ENCODE assay signal across 8 mouse cellular contexts in genomic region chr17:46201151-46201550, GRCm38 (mm10). TPM values are rescaled to one million over a fixed set of nuclear protein-coding genes. Genes with fewer than 3 reads are reported as not detected.
DNase-seq lines count a peak whose midpoint lies in the region; ATAC-seq and TF ChIP-seq lines count a peak whose summit lies in the region.

No protein-coding gene starts in this region.

- peaks cover 20% of the 10 kb centered on the region for H3K4me1 ChIP-seq in heart, embryonic 10.5 days
- H3K4me1 ChIP-seq in G1E (ENCODE audit: insufficient read depth, low read depth, low read length): peaks cover 44% of the 10 kb centered on the region
- peaks cover 40% of the 10 kb centered on the region for H3K4me1 ChIP-seq in forebrain, embryonic 13.5 days
- H3K4me1 ChIP-seq in liver, embryonic 14.5 days (replicated peaks; ENCODE audit: control insufficient read depth in 2 of 2, insufficient read depth in 2 of 2, low read length in 1 of 2): peaks cover 7 to 16% of the 10 kb centered on the region in 2 experiments

- ATAC-seq in G1E (ENCODE audit: extremely low read depth, insufficient number of reproducible peaks, low FRiP score, poor library complexity, severe bottlenecking): no peak
- no peak for ATAC-seq in forebrain, embryonic 13.5 days
- ATAC-seq in liver, embryonic 14.5 days (ENCODE audit: insufficient read depth): no peak

- H3K4me2 ChIP-seq in forebrain, embryonic 13.5 days: peak overlapping the region; percentile 79
- H3K4me2 ChIP-seq in liver, embryonic 14.5 days (ENCODE audit: low read depth): peak overlapping the region; percentile 79

- TF ChIP-seq CTCF in G1E (IDR thresholded peaks at IDR 0.05; ENCODE audit: low read depth, low read length): no peak
- TF ChIP-seq CTCF in liver, embryonic 14.5 days (IDR thresholded peaks at IDR 0.05; ENCODE audit: low read depth): no peak

- no peak overlapping the region for H3K27ac ChIP-seq in heart, embryonic 10.5 days
- H3K27ac ChIP-seq in forebrain, embryonic 13.5 days: no peak overlapping the region
- H3K27ac ChIP-seq in liver, embryonic 14.5 days: no peak overlapping the region

- WGBS in heart, embryonic 10.5 days: 67% methylated on average over 6 of the region's 6 CpGs
- whole genome bisulfite sequencing in forebrain, embryonic 13.5 days: 64% methylated on average over 6 of the region's 6 CpGs
- WGBS in liver, embryonic 14.5 days (ENCODE audit: insufficient replicate concordance): 38% methylated on average over 6 of the region's 6 CpGs

- peak overlapping the region; percentile 89 for H3K9ac ChIP-seq in forebrain, embryonic 13.5 days
- H3K9ac ChIP-seq in liver, embryonic 14.5 days (replicated peaks): peak overlapping the region; percentile 80

- H3K36me3 ChIP-seq in heart, embryonic 10.5 days: peaks cover 52% of the 10 kb centered on the region
- peaks cover 59% of the 10 kb centered on the region for H3K36me3 ChIP-seq in G1E (replicated peaks)
- H3K36me3 ChIP-seq in forebrain, embryonic 13.5 days (ENCODE audit: poor library complexity, severe bottlenecking): peaks cover 41% of the 10 kb centered on the region
- H3K36me3 ChIP-seq in liver, embryonic 14.5 days (replicated peaks; ENCODE audit: control insufficient read depth, insufficient read depth, low read depth): peaks cover 37% of the 10 kb centered on the region

- DNase-seq in heart, embryonic 10.5 days (ENCODE audit: low spot score): no peak
- no peak for DNase-seq in heart, adult 8-10 months (ENCODE audit: low spot score)
- DNase-seq in G1E (ENCODE audit: low spot score): peak; percentile 40
- DNase-seq in liver, embryonic 14.5 days (ENCODE audit: low read depth in 3 of 3, low spot score in 3 of 3): peak; percentile 28 to 48 (median 46)
- DNase-seq in layer of hippocampus, postnatal 14 days (ENCODE audit: low spot score in 2 of 2): no peak
- no peak for DNase-seq in left cerebral cortex, postnatal 10 days (ENCODE audit: extremely low spot score in 1 of 2, low spot score in 2 of 2)
- no peak for DNase-seq in left cerebral cortex, adult 8-10 months (ENCODE audit: low spot score in 2 of 2)

- no peaks in the 10 kb centered on the region for H3K9me3 ChIP-seq in heart, embryonic 10.5 days
- no peaks in the 10 kb centered on the region for H3K9me3 ChIP-seq in G1E (replicated peaks)
- no peaks in the 10 kb centered on the region for H3K9me3 ChIP-seq in forebrain, embryonic 13.5 days (replicated peaks)
- no peaks in the 10 kb centered on the region for H3K9me3 ChIP-seq in liver, embryonic 14.5 days (ENCODE audit: control insufficient read depth, low read length)

- H3K4me3 ChIP-seq in heart, embryonic 10.5 days: peak overlapping the region; percentile 97
- H3K4me3 ChIP-seq in G1E (ENCODE audit: low read depth, low read length): peak overlapping the region; percentile 97
- H3K4me3 ChIP-seq in forebrain, embryonic 13.5 days: peak overlapping the region; percentile 79
- peak overlapping the region; percentile 85 to 98; a peak in 3 of 4 replicates for H3K4me3 ChIP-seq in liver, embryonic 14.5 days (ENCODE audit: insufficient read depth in 1 of 2, low read depth in 2 of 2, low read length in 2 of 2)

- intact Hi-C loops in left cerebral cortex, postnatal 10 days (cut with DNase I): no loop called here

- no peak for TF ChIP-seq EP300 in liver, embryonic 14.5 days (IDR thresholded peaks at IDR 0.05; ENCODE audit: low read depth)

- H3K27me3 ChIP-seq in heart, embryonic 10.5 days (ENCODE audit: insufficient read depth, poor library complexity, severe bottlenecking): no peaks in the 10 kb centered on the region
- no peaks in the 10 kb centered on the region for H3K27me3 ChIP-seq in G1E (ENCODE audit: insufficient read depth, low read length)
- no peaks in the 10 kb centered on the region for H3K27me3 ChIP-seq in forebrain, embryonic 13.5 days
- no peaks in the 10 kb centered on the region for H3K27me3 ChIP-seq in liver, embryonic 14.5 days (ENCODE audit: control insufficient read depth, insufficient read depth, low read length)

RNA-seq across cellular contexts. Expression of gene Polh, which starts 1.3 kb away (rescaled TPM):
- polyA plus RNA-seq in heart, embryonic 10.5 days (2016; fragmentation: Nextera tagmentation; extraction: Ambion mirVana): 8.3 and 12.2 TPM in 2 replicates
- total RNA-seq in heart, adult 8-10 months (2022): 1 to 10 TPM; 7.2 to 9.0 (median 8.5) TPM
- total RNA-seq in G1E (2014; fragmentation: Nextera tagmentation) (24.8 and 25.7 TPM in 2 replicates), G1E (2017) (33.3 and 34.6 TPM in 2 replicates)
- polyA plus RNA-seq in G1E (2012): 2.2 and 2.8 TPM in 2 replicates
- 10.9 and 11.2 TPM in 2 replicates for polyA plus RNA-seq in forebrain, embryonic 13.5 days (2015; fragmentation: Nextera tagmentation; extraction: Ambion mirVana)
- polyA plus RNA-seq in liver, embryonic 14.5 days (2012; rRNA removed): 7.7 and 9.7 TPM in 2 replicates
- polyA plus RNA-seq in liver, embryonic 14.5 days (2014; fragmentation: Nextera tagmentation; extraction: Ambion mirVana): 7.8 and 9.5 TPM in 2 replicates
- total RNA-seq in layer of hippocampus, postnatal 14 days (2021): 1 to 10 TPM; 6.2 to 6.9 TPM
- 1 to 10 TPM; 6.3 to 7.8 TPM for total RNA-seq in left cerebral cortex, postnatal 10 days (2021)
- 1 to 10 TPM; 5.3 to 7.8 (median 6.8) TPM for total RNA-seq in left cerebral cortex, adult 8-10 months (2022)

RNA-seq across cellular contexts. Expression of gene Xpo5, which starts 1.4 kb away (rescaled TPM):
- polyA plus RNA-seq in heart, embryonic 10.5 days (2016; fragmentation: Nextera tagmentation; extraction: Ambion mirVana): 33.5 and 42.8 TPM in 2 replicates
- total RNA-seq in heart, adult 8-10 months (2022): 10 to 100 TPM; 20.0 to 23.2 (median 21.6) TPM
- total RNA-seq in G1E (2014; fragmentation: Nextera tagmentation) (65.6 and 77.6 TPM in 2 replicates), G1E (2017) (50.9 and 55.3 TPM in 2 replicates)
- polyA plus RNA-seq in G1E (2012): 14.1 and 24.8 TPM in 2 replicates
- 45.0 and 51.3 TPM in 2 replicates for polyA plus RNA-seq in forebrain, embryonic 13.5 days (2015; fragmentation: Nextera tagmentation; extraction: Ambion mirVana)
- polyA plus RNA-seq in liver, embryonic 14.5 days (2012; rRNA removed): 12.8 and 15.3 TPM in 2 replicates
- 17.9 and 19.1 TPM in 2 replicates for polyA plus RNA-seq in liver, embryonic 14.5 days (2014; fragmentation: Nextera tagmentation; extraction: Ambion mirVana)
- 10 to 100 TPM; 43.8 to 44.4 TPM for total RNA-seq in layer of hippocampus, postnatal 14 days (2021)
- 10 to 100 TPM; 40.0 to 41.9 TPM for total RNA-seq in left cerebral cortex, postnatal 10 days (2021)
- total RNA-seq in left cerebral cortex, adult 8-10 months (2022): 10 to 100 TPM; 38.3 to 42.7 (median 41.8) TPM

RNA-seq across cellular contexts. Expression of gene Gtpbp2, which starts 40.3 kb away (rescaled TPM):
- 32.3 and 34.9 TPM in 2 replicates for polyA plus RNA-seq in heart, embryonic 10.5 days (2016; fragmentation: Nextera tagmentation; extraction: Ambion mirVana)
- 10 to 100 TPM; 55.8 to 74.5 (median 59.0) TPM for total RNA-seq in heart, adult 8-10 months (2022)
- total RNA-seq in G1E (2014; fragmentation: Nextera tagmentation): 41.7 and 182 TPM in 2 replicates
- 30.3 and 31.8 TPM in 2 replicates for total RNA-seq in G1E (2017)
- 55.0 and 61.1 TPM in 2 replicates for polyA plus RNA-seq in G1E (2012)
- 38.3 and 43.1 TPM in 2 replicates for polyA plus RNA-seq in forebrain, embryonic 13.5 days (2015; fragmentation: Nextera tagmentation; extraction: Ambion mirVana)
- polyA plus RNA-seq in liver, embryonic 14.5 days (2012; rRNA removed): 81.0 and 98.3 TPM in 2 replicates
- polyA plus RNA-seq in liver, embryonic 14.5 days (2014; fragmentation: Nextera tagmentation; extraction: Ambion mirVana): 18.2 and 20.7 TPM in 2 replicates
- total RNA-seq in layer of hippocampus, postnatal 14 days (2021): 100 to 1,000 TPM; 100 to 107 TPM
- total RNA-seq in left cerebral cortex, postnatal 10 days (2021): 100 to 1,000 TPM in 1 of 2 experiments, 10 to 100 TPM in 1; 86.6 to 101 TPM
- 100 to 1,000 TPM in 3 of 4 experiments, 10 to 100 TPM in 1; 93.8 to 107 (median 103) TPM for total RNA-seq in left cerebral cortex, adult 8-10 months (2022)

RNA-seq across cellular contexts. Expression of gene Polr1c, which starts 46.7 kb away (rescaled TPM):
- polyA plus RNA-seq in heart, embryonic 10.5 days (2016; fragmentation: Nextera tagmentation; extraction: Ambion mirVana): 53.8 and 81.2 TPM in 2 replicates
- 10 to 100 TPM; 20.4 to 25.6 (median 22.7) TPM for total RNA-seq in heart, adult 8-10 months (2022)
- 56.4 and 76.2 TPM in 2 replicates for total RNA-seq in G1E (2014; fragmentation: Nextera tagmentation)
- 64.1 and 71.0 TPM in 2 replicates for total RNA-seq in G1E (2017)
- polyA plus RNA-seq in G1E (2012): 17.7 and 26.6 TPM in 2 replicates
- 96.1 and 110 TPM in 2 replicates for polyA plus RNA-seq in forebrain, embryonic 13.5 days (2015; fragmentation: Nextera tagmentation; extraction: Ambion mirVana)
- 29.7 and 40.8 TPM in 2 replicates for polyA plus RNA-seq in liver, embryonic 14.5 days (2012; rRNA removed)
- 37.3 and 42.5 TPM in 2 replicates for polyA plus RNA-seq in liver, embryonic 14.5 days (2014; fragmentation: Nextera tagmentation; extraction: Ambion mirVana)
- 10 to 100 TPM; 35.0 to 35.9 TPM for total RNA-seq in layer of hippocampus, postnatal 14 days (2021)
- total RNA-seq in left cerebral cortex, postnatal 10 days (2021): 10 to 100 TPM; 38.3 to 42.7 TPM
- 10 to 100 TPM; 35.4 to 42.3 (median 40.2) TPM for total RNA-seq in left cerebral cortex, adult 8-10 months (2022)

RNA-seq across cellular contexts. Expression of gene Yipf3, which starts 46.7 kb away (rescaled TPM):
- 77.0 and 83.9 TPM in 2 replicates for polyA plus RNA-seq in heart, embryonic 10.5 days (2016; fragmentation: Nextera tagmentation; extraction: Ambion mirVana)
- 10 to 100 TPM; 82.2 to 91.1 (median 85.5) TPM for total RNA-seq in heart, adult 8-10 months (2022)
- total RNA-seq in G1E (2014; fragmentation: Nextera tagmentation): 31.3 and 32.5 TPM in 2 replicates
- 28.1 and 40.0 TPM in 2 replicates for total RNA-seq in G1E (2017)
- 72.2 and 72.4 TPM in 2 replicates for polyA plus RNA-seq in G1E (2012)
- polyA plus RNA-seq in forebrain, embryonic 13.5 days (2015; fragmentation: Nextera tagmentation; extraction: Ambion mirVana): 80.3 and 84.0 TPM in 2 replicates
- polyA plus RNA-seq in liver, embryonic 14.5 days (2012; rRNA removed): 22.4 and 23.2 TPM in 2 replicates
- 38.1 and 42.5 TPM in 2 replicates for polyA plus RNA-seq in liver, embryonic 14.5 days (2014; fragmentation: Nextera tagmentation; extraction: Ambion mirVana)
- total RNA-seq in layer of hippocampus, postnatal 14 days (2021): 10 to 100 TPM; 81.9 to 91.9 TPM
- total RNA-seq in left cerebral cortex, postnatal 10 days (2021): 10 to 100 TPM; 73.6 to 83.9 TPM
- total RNA-seq in left cerebral cortex, adult 8-10 months (2022): 10 to 100 TPM; 72.8 to 90.6 (median 79.7) TPM

Comparison
In these comparisons a context has a peak if more than half of its experiments do, and no peak if none do; other contexts are left out.
1. DNase-seq: peak in G1E (single experiment) and liver, embryonic 14.5 days (3 of 3); none in heart, embryonic 10.5 days (single experiment), heart, adult 8-10 months (single experiment), layer of hippocampus, postnatal 14 days (0 of 2), left cerebral cortex, postnatal 10 days (0 of 2) and left cerebral cortex, adult 8-10 months (0 of 2).
2. Peak in every context shown above with its lines, with median percentiles within 50 percentile points of each other: H3K4me3 ChIP-seq.